Mouse (Mus musculus) forebrain, embryonic 12.5 days (tissue): ENCODE measurements around the gene Lin52. TPM values are rescaled to one million over a fixed set of nuclear protein-coding genes. Genes with fewer than 3 reads are reported as not detected.

ENCODE experiments used
- ATAC-seq: fragments of 200-750 bp; cut with Nextera tagmentation; 2 replicates; pipeline ENCODE4 v1.8.0; 2017; ENCODE audit warnings: moderate TSS enrichment; ENCODE audit not compliant: low FRiP score
- H3K27ac ChIP-seq: fragments of 300-500 bp; sonication (generic); 2 replicates; pipeline ENCODE4 v1.5.1; 2016; ENCODE audit warnings: mild to moderate bottlenecking
- H3K27me3 ChIP-seq: fragments of 300-500 bp; sonication (generic); 2 replicates; pipeline ENCODE4 v1.6.1; 2016; ENCODE audit warnings: mild to moderate bottlenecking
- H3K36me3 ChIP-seq: fragments of 300-500 bp; sonication (generic); replicated peaks from 2 replicates; pipeline ENCODE4 v1.6.1; 2016; ENCODE audit warnings: mild to moderate bottlenecking
- H3K4me1 ChIP-seq: fragments of 300-500 bp; sonication (generic); 2 replicates; pipeline ENCODE4 v1.6.1; 2016
- H3K4me2 ChIP-seq: fragments of 300-500 bp; sonication (generic); 2 replicates; pipeline ENCODE4 v1.6.1; 2016; ENCODE audit warnings: mild to moderate bottlenecking, moderate library complexity
- H3K4me3 ChIP-seq: fragments of 300-500 bp; sonication (generic); replicated peaks from 2 replicates; pipeline ENCODE4 v1.5.1; 2016; ENCODE audit warnings: mild to moderate bottlenecking
- H3K9ac ChIP-seq: fragments of 300-500 bp; sonication (generic); 2 replicates; pipeline ENCODE4 v1.6.1; 2016; ENCODE audit warnings: mild to moderate bottlenecking
- H3K9me3 ChIP-seq: fragments of 300-500 bp; sonication (generic); 2 replicates; pipeline ENCODE4 v1.6.1; 2016
- WGBS: fragments of 180-500 bp; shearing (Covaris S2); methylation state at CpG from one replicate; pipeline ENCODE4 v1.1.7; 2016; 5-methylcytosine and 5-hydroxymethylcytosine counted together
- polyA plus RNA-seq: library from polyadenylated mRNA; unstranded; fragments of >200 nt; fragmentation: Nextera tagmentation; extraction: Ambion mirVana; gene quantifications from 2 replicates; pipeline ENCODE4 v1.2.1, GENCODE M21; 2016

The Lin52 gene
- polyA plus RNA-seq, result 37.5 and 39.2 TPM in 2 replicates

DNA sequence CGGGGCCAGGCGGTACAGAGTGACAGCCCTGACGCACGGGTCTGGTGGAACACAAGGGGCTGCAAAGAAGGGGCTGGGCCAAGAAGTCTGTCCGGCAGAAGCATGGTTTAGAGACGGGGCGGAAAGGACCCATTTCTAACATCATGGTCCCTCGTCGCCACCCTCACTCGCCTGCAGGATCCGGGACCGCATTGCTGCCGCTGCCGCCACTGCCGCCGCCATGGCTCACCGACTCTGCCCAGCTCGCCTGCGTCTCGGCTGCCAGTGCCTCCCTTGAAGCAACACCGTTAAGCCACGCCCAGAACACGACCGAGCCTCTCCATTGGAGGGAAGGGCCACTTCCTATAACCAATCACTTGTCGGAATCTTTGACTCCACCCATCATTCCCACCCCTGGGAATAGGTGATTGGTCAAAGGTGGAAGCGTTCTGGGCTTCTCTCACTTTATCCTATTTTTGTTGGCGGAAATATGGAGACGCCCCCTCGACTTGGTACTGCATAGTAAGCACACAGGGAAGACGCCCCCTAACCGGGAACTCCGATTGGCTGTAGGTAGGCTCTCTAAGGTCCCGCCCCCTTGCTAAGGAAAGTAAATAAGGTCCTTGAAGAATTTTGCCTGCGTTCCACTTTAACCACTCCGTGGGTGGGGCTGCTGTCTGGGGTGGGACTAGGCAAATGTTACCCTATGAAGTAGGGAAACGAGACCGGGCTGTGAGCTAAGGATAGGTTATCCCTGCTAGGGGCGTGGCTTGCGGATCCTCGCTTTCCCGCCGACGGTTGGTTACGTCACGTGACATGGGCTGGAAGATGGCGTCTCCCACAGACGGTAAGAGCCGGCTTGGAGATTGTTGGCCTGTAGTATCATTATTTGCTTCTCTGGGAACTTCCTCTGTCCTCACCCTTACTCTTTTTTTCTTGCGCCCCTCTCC lies at the start of gene Lin52, which contains the start of gene Aldh6a1:
Gene Lin52 (plus strand): TSS at position 705 of the 929 bp plus-strand sequence.
Gene Aldh6a1 (minus strand): TSS at position 287 of the 929 bp plus-strand sequence.
- Histone ChIP-seq H3K36me3 (0 out of 2 replicates have a peak, but pooled peaks cover 3% of the 10 kb centered on the region), H3K4me3 (peak within 1 kb of the TSS; percentile 68), H3K9ac (peak within 1 kb of the TSS; percentile 65), H3K27me3 (peaks cover 10% of the 10 kb centered on the region; the same call in 1 of the 2 replicates), H3K27ac (peak within 1 kb of the TSS; percentile 50; the same call in 1 of the 2 replicates), H3K4me2 (peak within 1 kb of the TSS; percentile 96), H3K4me1 (peaks cover 21% of the 10 kb centered on the region), H3K9me3 (no peaks in the 10 kb centered on the region)
- WGBS, result under 1% methylated on average over 49 of the region's 49 CpGs
- peak; percentile 99 for ATAC-seq

GRCm38 (mm10) chr12:84402923-84403322 lies 48.3 kb upstream of the Lin52 start:
- no peaks in the 10 kb centered on the region for H3K36me3 ChIP-seq
- 82% methylated on average over 9 of the region's 9 CpGs for WGBS
- no peaks in the 10 kb centered on the region for H3K27me3 ChIP-seq
- ATAC-seq, result no peak
- no peak overlapping the region for H3K4me3 ChIP-seq
- no peak overlapping the region for H3K9ac ChIP-seq
- peaks cover 4% of the 10 kb centered on the region for H3K4me1 ChIP-seq
- no peaks in the 10 kb centered on the region for H3K9me3 ChIP-seq
- H3K4me2 ChIP-seq, result no peak overlapping the region
- no peak overlapping the region for H3K27ac ChIP-seq

DNA sequence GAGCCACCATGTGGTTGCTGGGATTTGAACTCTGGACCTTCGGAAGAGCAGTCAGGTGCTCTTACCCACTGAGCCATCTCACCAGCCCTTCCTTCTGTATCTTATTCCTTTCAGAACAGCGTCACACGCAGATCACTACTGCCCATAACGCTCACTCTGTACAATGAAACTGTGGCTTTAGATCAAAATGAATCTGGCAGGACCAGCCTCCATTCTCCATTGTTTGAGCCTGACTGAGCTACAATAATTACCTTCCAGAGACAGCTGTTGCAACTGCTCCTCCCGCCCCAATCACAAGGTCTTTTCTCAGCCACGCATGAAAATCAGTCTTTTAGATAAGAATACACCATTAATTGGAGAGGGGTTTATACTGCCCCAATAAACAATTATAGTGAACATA lies 46.7 kb upstream of the Lin52 start:
- H3K4me3 ChIP-seq, result no peak overlapping the region
- H3K4me2 ChIP-seq, result no peak overlapping the region
- no peak overlapping the region for H3K9ac ChIP-seq
- H3K36me3 ChIP-seq, result no peaks in the 10 kb centered on the region
- WGBS, result 63% methylated on average over 6 of the region's 6 CpGs
- H3K4me1 ChIP-seq, result peaks cover 10% of the 10 kb centered on the region
- no peaks in the 10 kb centered on the region for H3K9me3 ChIP-seq
- H3K27ac ChIP-seq, result no peak overlapping the region
- H3K27me3 ChIP-seq, result no peaks in the 10 kb centered on the region
- no peak for ATAC-seq

DNA sequence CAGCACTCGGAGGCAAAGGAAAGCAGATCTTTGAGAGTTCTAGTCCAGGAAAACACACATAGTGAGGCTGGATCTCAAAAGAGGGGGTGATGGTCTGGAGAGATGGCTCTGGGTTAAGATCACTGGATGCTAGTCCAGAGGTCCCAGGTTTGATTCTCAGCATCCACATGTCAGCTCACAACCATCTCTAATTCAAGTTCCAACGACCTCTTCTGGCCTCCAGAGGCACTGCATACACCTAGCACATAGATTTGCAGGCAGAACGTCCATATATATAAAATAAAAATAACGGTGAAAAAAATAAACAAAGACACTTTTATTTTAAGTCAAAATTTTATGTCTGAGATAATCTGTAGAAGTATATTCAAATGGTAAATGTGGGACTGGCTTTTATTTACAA lies 44.0 kb upstream of the Lin52 start:
- Histone ChIP-seq H3K27me3 (no peaks in the 10 kb centered on the region), H3K4me2 (no peak overlapping the region), H3K9me3 (no peaks in the 10 kb centered on the region), H3K4me1 (peaks cover 11% of the 10 kb centered on the region), H3K36me3 (no peaks in the 10 kb centered on the region), H3K27ac (no peak overlapping the region), H3K4me3 (no peak overlapping the region), H3K9ac (no peak overlapping the region)
- 66% methylated on average over 4 of the region's 4 CpGs for whole genome bisulfite sequencing
- no peak for ATAC-seq

DNA sequence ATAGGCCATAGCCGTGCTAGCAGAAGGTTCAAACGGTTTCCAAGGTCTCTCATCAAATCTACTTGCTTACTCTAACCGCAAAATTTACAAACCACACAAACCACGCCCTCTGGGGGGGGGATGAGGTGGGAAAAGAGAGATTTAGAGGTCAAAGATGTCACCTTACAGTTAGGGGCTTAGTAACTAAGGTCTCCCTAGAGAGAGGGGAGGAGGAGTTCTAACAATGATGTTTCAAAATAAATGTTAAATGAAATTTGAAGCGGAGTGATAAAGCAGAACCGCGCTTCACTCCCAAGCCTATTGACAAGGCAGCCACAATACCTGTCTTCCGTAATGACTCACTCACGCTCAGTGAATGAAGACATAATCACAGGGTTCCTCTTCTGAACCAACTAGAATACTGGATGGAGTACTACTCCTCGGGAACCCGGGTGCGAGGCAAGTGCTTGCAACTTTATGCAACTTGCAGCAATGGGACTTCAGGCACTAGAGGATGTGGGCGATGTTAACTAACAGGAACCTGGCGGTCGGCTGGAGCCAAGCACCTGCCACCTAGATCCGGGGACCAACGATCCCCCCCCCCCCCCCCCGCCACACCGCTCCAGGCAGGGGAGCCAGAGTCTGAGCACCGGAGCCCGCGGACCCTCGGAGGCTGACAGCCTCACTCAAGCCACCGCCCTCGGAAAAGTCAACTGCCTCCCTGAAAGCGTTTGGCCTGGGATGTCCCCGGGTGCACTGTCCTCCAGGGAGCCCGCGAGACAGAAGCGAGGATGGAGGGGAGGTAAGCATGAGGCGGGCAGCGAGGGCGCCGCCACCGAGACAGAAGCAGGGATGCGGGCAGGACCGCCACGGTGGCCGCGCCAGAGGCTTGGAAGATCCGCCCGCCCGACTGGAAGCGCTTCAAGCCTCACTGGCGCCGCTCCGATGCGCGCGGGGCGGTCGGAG lies 43.1 kb upstream of the Lin52 start:
- peak overlapping the region; percentile 80 for H3K27ac ChIP-seq
- H3K4me3 ChIP-seq, result peak overlapping the region; percentile 60
- no peaks in the 10 kb centered on the region for H3K9me3 ChIP-seq
- ATAC-seq, result peak; percentile 73
- no peaks in the 10 kb centered on the region for H3K27me3 ChIP-seq
- peaks cover 11% of the 10 kb centered on the region for H3K4me1 ChIP-seq
- WGBS, result 1% methylated on average over 45 of the region's 52 CpGs
- H3K9ac ChIP-seq, result peak overlapping the region; percentile 70
- H3K4me2 ChIP-seq, result peak overlapping the region; percentile 95
- no peaks in the 10 kb centered on the region for H3K36me3 ChIP-seq

DNA sequence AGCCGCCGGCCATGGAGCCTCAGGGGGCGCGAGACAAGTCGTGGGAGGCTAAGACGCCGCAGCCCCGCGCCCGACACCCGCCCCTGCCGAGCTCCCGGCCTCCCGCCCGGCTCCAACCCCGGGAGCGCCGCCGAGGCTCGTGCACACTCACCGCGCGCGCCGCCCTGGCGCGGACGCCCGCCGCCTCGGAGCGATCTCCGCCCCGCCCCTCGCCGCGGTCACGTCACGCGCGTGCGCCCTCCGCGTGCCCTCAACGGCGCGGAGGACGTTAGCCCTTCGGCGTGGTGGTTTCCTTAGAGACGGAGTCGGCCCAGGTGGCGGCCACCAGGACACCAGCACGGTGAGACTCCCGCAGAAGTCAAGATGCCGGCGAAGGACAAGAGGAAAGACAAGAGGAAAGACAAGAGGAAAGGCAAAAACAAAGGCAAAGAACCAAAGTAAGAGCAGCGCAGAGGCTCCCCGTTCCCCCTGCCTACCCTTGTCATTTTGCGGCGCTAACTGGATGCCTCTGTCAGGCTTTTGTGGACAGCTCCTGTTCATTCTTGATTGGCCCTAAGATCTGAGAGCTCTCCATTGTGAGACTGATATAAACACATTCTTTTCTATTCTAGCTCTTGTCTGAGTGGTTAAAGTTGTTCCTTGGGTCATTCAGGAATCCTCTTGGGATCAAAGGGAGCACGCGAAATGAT lies 42.3 kb upstream of the Lin52 start, which contains the start of the genes Entpd5 and Bbof1:
Gene Entpd5 (minus strand): TSS at position 211 of the 689 bp plus-strand sequence.
Gene Bbof1 (plus strand): TSS at position 253 of the 689 bp plus-strand sequence.
- peak within 1 kb of the TSS; percentile 95 for H3K4me2 ChIP-seq
- peak within 1 kb of the TSS; percentile 70 for H3K9ac ChIP-seq
- WGBS, result under 1% methylated on average over 58 of the region's 63 CpGs
- no peaks in the 10 kb centered on the region for H3K36me3 ChIP-seq
- H3K9me3 ChIP-seq, result no peaks in the 10 kb centered on the region
- peak within 1 kb of the TSS; percentile 60 for H3K4me3 ChIP-seq
- H3K27me3 ChIP-seq, result no peaks in the 10 kb centered on the region
- peak within 1 kb of the TSS; percentile 80 for H3K27ac ChIP-seq
- H3K4me1 ChIP-seq, result peaks cover 11% of the 10 kb centered on the region
- peak; percentile 94 for ATAC-seq

- H3K27ac ChIP-seq, result peak within 1 kb of the TSS; percentile 63
- H3K4me3 ChIP-seq, result peak within 1 kb of the TSS; percentile 53
- 3% methylated on average over 50 of the region's 50 CpGs for WGBS
- H3K9ac ChIP-seq, result peak within 1 kb of the TSS; percentile 68
- H3K9me3 ChIP-seq, result no peaks in the 10 kb centered on the region
- peak; percentile 90 for ATAC-seq
- H3K4me1 ChIP-seq, result peaks cover 8% of the 10 kb centered on the region; the same call in 1 of the 2 replicates
- peak within 1 kb of the TSS; percentile 72 for H3K4me2 ChIP-seq
- H3K36me3 ChIP-seq, result no peaks in the 10 kb centered on the region; the same call in 1 of the 2 replicates
- no peaks in the 10 kb centered on the region for H3K27me3 ChIP-seq
These were observed 34.2 kb upstream of the Lin52 start, which contains the start of gene Rnf113a2 for GRCm38 (mm10) chr12:84416834-84417604. Gene Rnf113a2, plus strand, starts transcription at chr12:84417196.

- no peak for ATAC-seq
- H3K27me3 ChIP-seq, result no peaks in the 10 kb centered on the region
- peak overlapping the region; percentile 53 for H3K4me3 ChIP-seq
- H3K9ac ChIP-seq, result peak overlapping the region; percentile 68
- H3K4me1 ChIP-seq, result peaks cover 8% of the 10 kb centered on the region; the same call in 1 of the 2 replicates
- WGBS, result 42% methylated on average over 18 of the region's 18 CpGs
- no peaks in the 10 kb centered on the region for H3K9me3 ChIP-seq
- H3K4me2 ChIP-seq, result peak overlapping the region; percentile 72
- peak overlapping the region; percentile 63 for H3K27ac ChIP-seq
- no peaks in the 10 kb centered on the region; the same call in 1 of the 2 replicates for H3K36me3 ChIP-seq
These were observed 33.7 kb upstream of the Lin52 start for GRCm38 (mm10) chr12:84417605-84417922.

DNA sequence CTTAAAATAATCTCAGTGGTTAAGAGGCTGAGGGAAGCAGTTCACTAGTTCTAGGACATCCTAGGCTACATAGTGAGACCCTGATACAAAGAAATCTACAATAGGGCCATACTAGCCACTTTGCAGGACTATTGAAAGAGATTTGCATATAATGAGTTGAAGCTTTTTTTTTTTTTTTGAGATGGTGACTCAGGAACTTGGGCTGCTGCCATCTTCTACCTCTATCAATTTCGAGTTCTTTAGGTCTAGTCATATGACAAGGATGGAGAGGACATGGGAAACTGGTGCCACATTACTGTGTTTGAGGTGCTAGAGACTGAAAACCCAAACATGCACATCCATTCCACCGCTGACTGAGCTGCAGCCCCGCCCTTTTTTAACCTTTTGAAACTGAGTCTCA lies 27.2 kb upstream of the Lin52 start:
- H3K4me1 ChIP-seq, result no peaks in the 10 kb centered on the region
- no peak overlapping the region for H3K9ac ChIP-seq
- WGBS, result 59% methylated on average over 3 of the region's 3 CpGs
- no peak overlapping the region for H3K4me3 ChIP-seq
- no peak for ATAC-seq
- H3K9me3 ChIP-seq, result no peaks in the 10 kb centered on the region
- no peak overlapping the region for H3K27ac ChIP-seq
- no peaks in the 10 kb centered on the region for H3K36me3 ChIP-seq
- H3K27me3 ChIP-seq, result no peaks in the 10 kb centered on the region
- H3K4me2 ChIP-seq, result no peak overlapping the region

- no peaks in the 10 kb centered on the region for H3K36me3 ChIP-seq
- ATAC-seq, result no peak
- 95% methylated on average over 2 of the region's 2 CpGs for WGBS
- no peak overlapping the region for H3K4me3 ChIP-seq
- H3K9ac ChIP-seq, result no peak overlapping the region
- no peaks in the 10 kb centered on the region for H3K4me1 ChIP-seq
- H3K27me3 ChIP-seq, result no peaks in the 10 kb centered on the region
- H3K27ac ChIP-seq, result no peak overlapping the region
- no peak overlapping the region for H3K4me2 ChIP-seq
- no peaks in the 10 kb centered on the region for H3K9me3 ChIP-seq
These were observed 21.4 kb upstream of the Lin52 start for GRCm38 (mm10) chr12:84429825-84430224.

GRCm38 (mm10) chr12:84438697-84439096 lies 12.5 kb upstream of the Lin52 start:
- no peaks in the 10 kb centered on the region for H3K4me1 ChIP-seq
- no peak overlapping the region for H3K9ac ChIP-seq
- no peaks in the 10 kb centered on the region for H3K27me3 ChIP-seq
- WGBS, result 88% methylated on average over 2 of the region's 2 CpGs
- no peak overlapping the region for H3K27ac ChIP-seq
- H3K4me2 ChIP-seq, result no peak overlapping the region
- H3K4me3 ChIP-seq, result no peak overlapping the region
- H3K36me3 ChIP-seq, result no peaks in the 10 kb centered on the region
- ATAC-seq, result no peak
- H3K9me3 ChIP-seq, result no peaks in the 10 kb centered on the region
